Mouse (Mus musculus) bone marrow, adult 2 months (tissue): ENCODE results near the gene Ppp1r14c.

ENCODE experiments used
- CTCF ChIP-seq: fragments of 200-500 bp; IDR thresholded peaks from 2 replicates; pipeline ENCODE4 v1.5.1; 2011; ENCODE audit warnings: low read length, control low read depth; ENCODE audit not compliant: control insufficient read depth, insufficient read depth
- POLR2A ChIP-seq: fragments of 200-500 bp; IDR thresholded peaks from 2 replicates; pipeline ENCODE4 v1.6.1; 2011; ENCODE audit warnings: low read depth, mild to moderate bottlenecking, control low read depth, low read length, borderline replicate concordance; ENCODE audit not compliant: control insufficient read depth

- TF ChIP-seq POLR2A, result no peak
- no peak for TF ChIP-seq CTCF
These were observed 130.9 kb downstream of the Ppp1r14c start for GRCm38 (mm10) chr10:3496791-3497190.
